Comparison of ENCODE assay signal across 20 mouse cellular contexts in genomic region chr7:68172776-68173175, GRCm38 (mm10).
DNase-seq lines count a peak whose midpoint lies in the region; ATAC-seq and TF ChIP-seq lines count a peak whose summit lies in the region.
"Had no signal": no experiment of that assay in that cellular context is flagged by ENCODE, and none has a peak within 500 bp of the region (broad histone marks: within the 10 kb centered on the region; RNA-seq: fewer than 3 reads in every experiment).

No protein-coding gene starts in this region.

- TF ChIP-seq CTCF in midbrain, postnatal 0 days (IDR thresholded peaks at IDR 0.05) = no peak

- 31% methylated on average over 7 of the region's 7 CpGs for whole genome bisulfite sequencing in forebrain, embryonic 15.5 days
- 85% methylated on average over 7 of the region's 7 CpGs for WGBS in forebrain, embryonic 12.5 days
- 68% methylated on average over 7 of the region's 7 CpGs for WGBS in midbrain, postnatal 0 days
- WGBS in midbrain, embryonic 10.5 days = 87% methylated on average over 7 of the region's 7 CpGs

- no peaks in the 10 kb centered on the region for H3K9me3 ChIP-seq in forebrain, embryonic 15.5 days
- no peaks in the 10 kb centered on the region for H3K9me3 ChIP-seq in forebrain, embryonic 12.5 days
- H3K9me3 ChIP-seq in midbrain, postnatal 0 days (ENCODE audit: low read length) = no peaks in the 10 kb centered on the region
- H3K9me3 ChIP-seq in midbrain, embryonic 10.5 days (replicated peaks) = no peaks in the 10 kb centered on the region
- H3K9me3 ChIP-seq: embryonic facial prominence, embryonic 13.5 days; limb, embryonic 13.5 days; neural tube, embryonic 12.5 days had no signal

- H3K4me1 ChIP-seq in forebrain, embryonic 15.5 days = peaks cover 8% of the 10 kb centered on the region
- no peaks in the 10 kb centered on the region for H3K4me1 ChIP-seq in forebrain, embryonic 12.5 days
- no peaks in the 10 kb centered on the region for H3K4me1 ChIP-seq in midbrain, postnatal 0 days (ENCODE audit: insufficient read depth, low read length)
- H3K4me1 ChIP-seq in midbrain, embryonic 10.5 days = no peaks in the 10 kb centered on the region
- H3K4me1 ChIP-seq: limb, embryonic 13.5 days; neural tube, embryonic 12.5 days had no signal

- no peak overlapping the region for H3K4me2 ChIP-seq in forebrain, embryonic 15.5 days (replicated peaks)
- H3K4me2 ChIP-seq in forebrain, embryonic 12.5 days = no peak overlapping the region
- H3K4me2 ChIP-seq in midbrain, postnatal 0 days (ENCODE audit: low read depth, low read length, poor library complexity, severe bottlenecking) = no peak overlapping the region
- H3K4me2 ChIP-seq: embryonic facial prominence, embryonic 13.5 days; hindbrain, embryonic 14.5 days; limb, embryonic 13.5 days; neural tube, embryonic 12.5 days had no signal

- H3K27ac ChIP-seq in forebrain, embryonic 15.5 days (replicated peaks) = no peak overlapping the region; the same call in 1 of the 2 replicates
- no peak overlapping the region for H3K27ac ChIP-seq in forebrain, embryonic 12.5 days
- H3K27ac ChIP-seq in midbrain, postnatal 0 days (ENCODE audit: low read depth, low read length) = no peak overlapping the region
- no peak overlapping the region for H3K27ac ChIP-seq in midbrain, embryonic 10.5 days (replicated peaks)
- H3K27ac ChIP-seq: embryonic facial prominence, embryonic 13.5 days; heart, adult 2 months; hindbrain, embryonic 14.5 days; kidney, postnatal 0 days; limb, embryonic 13.5 days; liver, embryonic 14.5 days; neural tube, embryonic 12.5 days had no signal

- H3K9ac ChIP-seq in forebrain, embryonic 15.5 days (replicated peaks) = no peak overlapping the region
- H3K9ac ChIP-seq in forebrain, embryonic 12.5 days = no peak overlapping the region
- no peak overlapping the region for H3K9ac ChIP-seq in midbrain, postnatal 0 days (replicated peaks; ENCODE audit: low read length, poor library complexity, severe bottlenecking)
- H3K9ac ChIP-seq: embryonic facial prominence, embryonic 13.5 days; hindbrain, embryonic 14.5 days; limb, embryonic 13.5 days; liver, embryonic 14.5 days; neural tube, embryonic 12.5 days had no signal

- no peaks in the 10 kb centered on the region for H3K27me3 ChIP-seq in forebrain, embryonic 15.5 days
- H3K27me3 ChIP-seq in forebrain, embryonic 12.5 days = no peaks in the 10 kb centered on the region
- no peaks in the 10 kb centered on the region for H3K27me3 ChIP-seq in midbrain, postnatal 0 days (ENCODE audit: insufficient read depth, low read length)
- H3K27me3 ChIP-seq in midbrain, embryonic 10.5 days (ENCODE audit: low read depth, poor library complexity, severe bottlenecking) = no peaks in the 10 kb centered on the region
- H3K27me3 ChIP-seq: CH12.LX; embryonic facial prominence, embryonic 13.5 days; limb, embryonic 13.5 days; neural tube, embryonic 12.5 days had no signal

- peak; percentile 60 for ATAC-seq in forebrain, embryonic 15.5 days (replicated peaks)
- no peak for ATAC-seq in forebrain, embryonic 12.5 days (ENCODE audit: low FRiP score)
- ATAC-seq in midbrain, postnatal 0 days (ENCODE audit: low FRiP score) = no peak
- ATAC-seq: intestine, postnatal 0 days; lung, postnatal 0 days had no signal

- H3K36me3 ChIP-seq in forebrain, embryonic 15.5 days = peaks cover 8% of the 10 kb centered on the region
- peaks cover 35% of the 10 kb centered on the region for H3K36me3 ChIP-seq in forebrain, embryonic 12.5 days (replicated peaks)
- H3K36me3 ChIP-seq in midbrain, postnatal 0 days (ENCODE audit: insufficient read depth, low read length) = 0 out of 2 replicates have a peak, but pooled peaks cover 6% of the 10 kb centered on the region
- peaks cover 71% of the 10 kb centered on the region for H3K36me3 ChIP-seq in midbrain, embryonic 10.5 days

- DNase-seq in midbrain, postnatal 0 days (ENCODE audit: low spot score) = peak; percentile 62
- no peak for DNase-seq in midbrain, embryonic 10.5 days (ENCODE audit: low spot score)
- DNase-seq in cerebellum, adult 9-11 months = peak; percentile 35
- DNase-seq in heart, adult 9 months (ENCODE audit: low spot score in 2 of 2) = no peak
- no peak for DNase-seq in adipocyte (ENCODE audit: low spot score)
- no peak for DNase-seq in heart, adult 18-20 months
- DNase-seq: adrenal gland, postnatal 10 days; heart, adult 2 months; thymus, postnatal 4 days had no signal

- H3K4me3 ChIP-seq in forebrain, embryonic 15.5 days = no peak overlapping the region
- H3K4me3 ChIP-seq in forebrain, embryonic 12.5 days (replicated peaks) = no peak overlapping the region
- no peak overlapping the region for H3K4me3 ChIP-seq in midbrain, postnatal 0 days (ENCODE audit: low read depth, low read length)
- H3K4me3 ChIP-seq in midbrain, embryonic 10.5 days = no peak overlapping the region
- H3K4me3 ChIP-seq: embryonic facial prominence, embryonic 13.5 days; heart, adult 2 months; limb, embryonic 13.5 days; neural tube, embryonic 12.5 days had no signal

Comparison
In these comparisons a context has a peak if more than half of its experiments do, and no peak if none do; other contexts are left out.
1. DNase-seq: peak in midbrain, postnatal 0 days (single experiment) and cerebellum, adult 9-11 months (single experiment); none in midbrain, embryonic 10.5 days (single experiment), heart, adult 9 months (0 of 2), adipocyte (single experiment) and heart, adult 18-20 months (0 of 2).